Mouse (Mus musculus): ENCODE results near the gene Fhl1. TPM values are rescaled to one million over a fixed set of nuclear protein-coding genes. Genes with fewer than 3 reads are reported as not detected.

Fhl1 gene
- total RNA-seq (2023) = under 1 TPM; 0.29 to 0.77 TPM

DNA sequence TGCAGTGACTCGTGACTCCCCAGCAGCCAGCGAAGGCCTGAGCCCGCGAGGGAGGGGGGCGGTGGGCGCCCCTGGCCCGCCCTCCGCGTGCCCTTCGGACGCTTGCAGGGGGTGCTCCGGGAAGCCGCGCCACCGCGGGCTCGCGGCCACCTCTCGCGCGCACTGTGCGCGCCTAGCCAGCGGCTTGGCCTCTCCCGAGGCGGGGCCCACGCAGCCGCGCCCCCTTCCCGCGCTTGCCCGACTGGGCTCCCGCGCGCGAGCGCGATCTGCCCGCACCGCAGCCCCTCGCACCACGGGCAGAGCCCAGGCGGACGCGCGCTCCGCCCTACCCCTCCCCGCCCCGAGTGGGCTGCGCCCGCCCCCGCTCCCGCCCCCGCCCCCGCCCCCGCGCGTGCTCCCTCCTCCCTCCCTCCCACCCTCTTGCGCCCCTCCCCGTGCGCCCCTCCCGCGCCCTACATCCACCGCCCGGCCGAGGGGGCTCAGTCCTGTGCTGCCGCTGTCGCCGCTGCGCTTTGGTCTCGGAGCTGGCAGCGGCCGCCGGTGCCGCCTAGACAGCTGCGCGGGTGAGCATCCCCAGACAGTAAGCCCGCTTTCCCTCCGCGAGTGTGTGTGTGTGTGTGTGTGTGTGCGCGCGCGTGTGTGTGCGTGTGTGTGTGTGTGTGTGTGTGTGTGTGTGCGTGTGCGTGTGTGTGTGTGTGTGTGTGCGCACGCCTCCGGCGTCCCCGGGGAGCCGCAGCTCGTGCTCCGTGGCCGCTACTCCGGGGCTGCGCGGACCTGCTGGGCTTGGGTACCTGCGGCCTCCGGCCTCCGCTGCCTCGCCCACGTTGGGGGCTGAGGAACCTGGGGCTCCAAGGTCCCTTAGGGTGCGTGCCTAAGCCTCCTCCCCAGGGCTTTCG, at the start of gene Fhl1:
Fhl1 (plus strand) TSS at position 482 of the 896 bp plus-strand sequence.

DNA sequence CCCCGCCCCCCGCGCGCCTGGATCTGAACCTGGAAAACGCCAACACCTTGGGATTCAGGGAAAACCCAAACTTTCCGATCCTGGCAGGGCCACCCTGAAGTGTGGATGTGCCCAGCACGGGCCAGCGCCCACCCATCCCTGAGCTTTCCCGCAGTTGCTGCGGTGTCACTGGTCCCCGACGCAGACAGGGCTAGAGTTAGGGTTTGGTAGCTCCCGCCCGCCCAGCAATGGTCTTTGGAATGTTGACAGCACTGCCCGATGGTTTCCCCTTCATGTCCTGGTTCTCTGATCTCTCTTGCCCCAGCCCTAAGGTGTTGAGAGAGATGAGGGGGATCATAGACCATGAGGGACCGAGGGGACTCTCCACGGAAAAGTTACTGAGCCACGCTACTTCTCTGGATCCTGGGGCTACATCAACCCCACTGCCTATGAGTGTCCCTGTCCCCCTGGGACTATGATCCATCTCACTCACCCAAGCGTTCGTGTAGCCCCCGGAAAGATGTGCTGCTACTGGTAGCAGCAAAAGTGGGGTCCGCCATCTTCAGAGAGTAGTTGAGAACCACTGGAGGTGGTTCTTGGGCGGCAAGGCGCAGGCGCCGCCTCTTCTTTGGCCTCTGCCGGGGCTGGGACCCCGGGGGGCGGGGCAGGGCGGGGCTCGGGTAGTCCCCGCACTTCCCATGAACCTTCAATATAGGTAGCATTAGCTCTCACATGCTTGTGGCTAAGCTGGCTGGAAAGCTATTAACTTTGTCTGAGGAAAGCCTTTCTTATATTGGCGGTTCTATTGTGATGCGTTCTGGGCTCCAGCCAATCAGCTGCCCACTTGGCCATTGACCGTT, 90.4 kb downstream of the Fhl1 start, which contains the start of gene Map7d3:
Map7d3 (minus strand) TSS at position 562 of the 839 bp plus-strand sequence.

Other genes starting within 250 kb of the Fhl1 start
- not detected for gene Gm10477, start 207.0 kb upstream of the Fhl1 start, total RNA-seq (2023)
- not detected for gene Gm648, start 182.2 kb upstream of the Fhl1 start, total RNA-seq (2023)
- 10 to 100 TPM; 10.1 to 11.4 TPM for gene Mmgt1, start 133.7 kb upstream of the Fhl1 start, total RNA-seq (2023)
- gene Slc9a6, start 122.0 kb upstream of the Fhl1 start, total RNA-seq (2023) = 10 to 100 TPM in 1 of 2 experiments, 1 to 10 TPM in 1; 7.9 to 16.7 TPM
- gene Map7d3, start 90.5 kb downstream of the Fhl1 start, total RNA-seq (2023) = 1 to 10 TPM; 1.7 to 1.9 TPM
- gene Adgrg4, start 138.4 kb downstream of the Fhl1 start, total RNA-seq (2023) = not detected

Data from neutrophil, adult 59 days (primary cell).